Mouse (Mus musculus) cerebellum, adult 18-20 months (tissue): Measurements from ENCODE around the gene Stk25.

Experiments used
- DNase-seq, 2 experiments: peaks; one replicate each; pipeline ENCODE4 v3.0.0; 2021

Gene Stk25

DNA sequence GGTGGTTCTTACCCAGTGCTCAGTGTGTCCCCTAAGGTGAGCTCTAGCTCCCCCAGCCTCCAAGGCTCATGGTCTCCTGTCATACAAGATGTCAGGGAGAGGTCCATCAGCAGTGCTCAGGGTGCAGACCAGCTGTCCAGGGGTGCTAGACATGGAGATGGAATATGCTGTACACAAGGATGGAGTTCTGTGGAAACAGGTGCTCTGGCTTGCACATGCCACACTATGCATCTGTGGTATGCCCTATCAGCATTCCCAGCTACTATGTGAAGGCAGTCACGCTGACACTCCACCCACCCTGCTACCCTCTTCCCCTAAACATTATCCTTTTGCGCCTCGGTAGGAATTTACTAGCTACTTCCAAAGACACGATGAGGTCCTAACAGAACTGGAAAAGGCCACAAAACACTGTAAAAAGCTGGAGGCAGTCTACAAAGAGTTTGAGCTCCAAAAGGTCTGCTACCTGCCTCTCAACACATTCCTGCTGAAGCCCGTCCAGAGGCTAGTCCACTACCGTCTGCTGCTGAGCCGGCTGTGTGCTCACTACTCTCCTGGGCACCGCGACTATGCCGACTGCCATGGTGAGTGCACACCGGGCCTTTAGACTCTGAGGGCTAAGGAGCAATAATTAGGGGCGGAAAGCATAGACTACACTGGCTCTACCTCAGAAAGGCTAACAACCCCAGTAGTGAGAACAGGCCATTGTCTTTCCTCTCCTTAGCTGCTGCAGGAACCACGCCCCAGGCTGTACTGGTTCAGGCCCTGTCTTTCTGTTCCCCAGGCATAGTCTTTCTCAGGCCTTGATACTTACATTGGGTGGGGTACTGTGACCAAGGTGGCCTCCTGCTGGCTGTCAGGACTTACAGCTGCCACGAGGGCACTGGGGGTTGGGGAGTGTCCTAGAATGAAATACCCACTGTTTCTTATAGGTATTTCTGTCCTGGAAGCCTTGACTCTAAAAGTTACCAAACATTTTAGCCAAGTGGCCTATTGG lies 51.1 kb downstream of the Stk25 start:
- DNase-seq: no peak

DNA sequence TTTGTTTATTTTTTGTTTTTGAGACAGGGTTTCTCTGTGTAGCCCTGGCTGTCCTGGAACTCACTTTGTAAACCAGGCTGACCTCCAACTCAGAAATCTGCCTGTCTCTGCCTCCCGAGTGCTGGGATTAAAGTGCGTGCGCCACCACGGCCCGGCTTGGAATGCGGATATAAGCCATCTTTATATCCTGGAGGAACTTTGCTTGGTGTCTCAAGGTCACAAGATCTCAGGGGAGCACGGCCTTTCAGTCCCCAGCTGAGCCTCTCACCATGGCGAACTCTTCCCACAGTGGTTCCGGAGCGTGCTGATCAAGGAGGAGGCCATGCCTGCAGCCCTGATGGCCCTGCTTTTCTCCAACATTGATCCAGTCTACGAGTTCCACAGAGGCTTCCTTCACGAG lies 54.5 kb downstream of the Stk25 start:
- no peak for DNase-seq

DNA sequence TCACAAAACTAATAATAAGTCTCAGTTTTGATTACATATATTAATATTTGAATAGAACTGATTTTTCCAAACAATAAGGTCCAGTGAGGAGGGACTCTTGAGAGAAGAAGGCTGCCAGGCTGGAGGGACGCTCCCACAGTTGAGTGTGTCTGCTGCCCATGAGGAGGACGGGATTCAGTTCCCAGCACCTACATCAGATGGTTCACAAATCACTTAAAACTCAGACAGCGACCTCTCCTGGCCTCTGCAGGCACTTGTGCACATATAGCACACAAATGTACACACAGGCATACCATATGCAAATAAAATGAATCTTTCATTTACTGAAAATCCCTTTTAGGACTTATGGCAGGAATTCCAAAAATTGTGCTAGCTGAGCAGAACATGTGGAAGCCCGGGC lies 55.5 kb downstream of the Stk25 start:
- no peak for DNase-seq

DNA sequence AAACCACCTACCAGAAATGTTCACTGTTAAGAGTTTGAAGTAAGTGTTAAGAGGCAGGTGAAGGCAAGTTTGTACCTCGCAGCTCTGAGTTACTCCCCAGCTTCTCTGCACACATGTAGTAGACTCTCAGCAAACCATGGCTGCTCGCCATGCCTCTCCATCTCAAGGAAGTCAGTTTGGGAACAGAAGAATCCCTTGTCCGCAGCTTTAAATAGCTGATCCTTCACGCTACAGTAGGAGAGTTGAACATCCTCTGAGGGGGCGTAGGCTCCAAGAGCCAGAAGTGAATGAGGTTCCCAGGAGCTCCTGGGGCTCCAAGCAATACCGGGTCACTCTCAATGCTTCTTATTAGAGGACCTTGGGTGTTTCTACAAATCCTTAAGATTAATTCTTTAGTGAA lies 62.5 kb downstream of the Stk25 start:
- DNase-seq: no peak

DNA sequence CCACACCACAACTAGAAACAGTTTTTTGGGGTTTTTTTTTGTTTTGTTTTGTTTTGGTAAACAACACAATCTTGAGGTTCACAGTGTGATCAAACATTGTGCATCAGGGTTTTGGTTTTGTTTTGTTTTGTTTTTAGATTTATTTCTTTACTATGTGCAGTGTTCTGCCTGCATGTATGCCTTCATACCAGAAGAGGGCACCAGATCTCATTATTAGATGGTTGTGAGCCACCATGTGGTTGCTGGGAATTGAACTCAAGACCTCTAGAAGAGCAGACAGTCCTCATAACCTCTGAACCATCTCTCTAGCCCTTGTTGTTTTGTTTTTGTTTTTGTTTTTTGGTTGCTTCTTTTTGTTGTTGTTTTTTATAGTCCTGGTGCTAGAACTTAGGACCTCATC lies 64.5 kb downstream of the Stk25 start:
- DNase-seq: no peak

DNA sequence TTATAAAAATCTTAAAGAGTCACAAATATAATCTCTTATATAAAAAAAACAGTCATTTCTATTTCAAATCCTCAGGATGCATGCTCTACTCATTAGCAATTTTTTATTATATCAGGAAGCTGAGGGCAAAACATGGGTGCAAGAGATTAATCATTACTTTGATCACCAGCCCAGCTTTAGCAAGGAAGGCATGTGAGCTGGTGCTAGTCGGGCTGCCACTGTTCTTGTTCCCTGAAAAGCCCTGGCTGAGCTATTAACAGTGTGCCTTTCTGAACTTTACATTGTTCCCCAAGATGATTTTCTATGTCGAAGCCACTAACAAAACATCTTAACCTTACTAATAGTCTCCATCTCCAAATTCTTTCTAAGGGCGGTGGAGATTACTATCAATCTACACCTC lies 70.1 kb downstream of the Stk25 start:
- DNase-seq: no peak

DNA sequence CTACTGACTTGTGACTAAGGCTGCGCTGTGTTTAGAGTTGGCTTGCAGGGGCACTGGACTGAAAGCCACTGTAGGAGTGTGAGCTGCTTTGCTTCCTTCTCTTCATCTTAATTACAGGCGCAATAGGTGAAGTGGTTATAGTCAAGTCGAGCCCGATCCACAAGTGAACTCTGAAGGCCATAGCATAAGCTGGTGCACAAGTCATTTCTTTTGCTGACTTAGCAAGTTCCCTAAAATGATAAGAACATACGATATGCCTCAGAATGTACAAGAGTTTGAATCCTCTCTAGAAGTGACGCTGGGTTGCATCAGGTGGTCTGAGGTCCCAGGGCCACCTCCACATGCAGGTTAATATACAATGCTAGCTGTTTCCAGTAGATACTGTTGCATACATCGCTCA lies 76.9 kb downstream of the Stk25 start:
- DNase-seq: no peak

DNA sequence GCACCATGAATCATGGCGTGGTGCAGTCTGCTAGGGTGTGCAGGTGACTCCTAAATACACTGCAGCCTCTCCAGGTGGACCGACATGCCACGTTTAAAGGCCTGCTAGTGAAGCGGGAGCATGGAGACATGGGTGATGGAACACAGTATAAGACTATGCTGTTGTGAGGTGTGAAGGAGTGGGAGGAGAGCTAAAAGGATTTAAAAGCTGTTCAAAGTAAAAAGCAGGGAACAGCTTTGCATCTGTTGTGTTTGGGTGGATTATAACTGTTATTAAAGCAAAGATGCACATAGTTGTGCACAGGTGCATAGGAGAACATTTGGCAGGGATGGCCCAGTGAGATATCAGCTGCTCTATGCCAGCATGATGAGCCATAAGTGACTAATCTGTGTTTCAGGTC lies 80.6 kb downstream of the Stk25 start:
- DNase-seq: no peak

DNA sequence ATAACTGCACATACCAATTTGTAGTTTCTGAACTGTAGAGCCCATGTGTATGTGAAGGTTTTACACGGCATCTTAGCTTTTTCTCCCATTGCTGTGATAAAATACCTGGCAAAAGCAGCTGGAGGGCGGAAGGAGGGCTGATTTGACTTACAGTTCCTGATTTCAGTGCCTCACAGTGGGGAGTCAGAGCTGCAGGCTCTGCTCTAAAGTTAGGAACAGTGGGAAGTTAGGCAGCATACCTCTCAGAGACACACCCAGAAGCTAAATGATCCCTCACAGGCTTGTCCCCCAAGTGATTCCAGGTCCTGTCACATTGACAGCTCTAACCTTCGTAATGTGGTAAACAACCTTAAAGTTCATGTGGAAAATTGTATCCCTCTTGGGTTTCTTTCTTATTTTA lies 81.4 kb downstream of the Stk25 start:
- no peak for DNase-seq
